Mouse (Mus musculus): Measurements from ENCODE around the gene Mfn1. TPM values are rescaled to one million over a fixed set of nuclear protein-coding genes. Genes with fewer than 3 reads are reported as not detected.

The Mfn1 gene
- total RNA-seq (2021): 10 to 100 TPM; 96.4 to 98.4 TPM
- long read RNA-seq, experiment 1, full-length matches to known transcripts: 39 of 45 reads
- long read RNA-seq, experiment 1, partial matches to known transcripts: 1 of 45 reads
- long read RNA-seq, experiment 1, other reads (novel, unspliced or antisense): 5 of 45 reads
- long read RNA-seq, experiment 2, full-length matches to known transcripts: 88 of 98 reads
- long read RNA-seq, experiment 2, partial matches to known transcripts: 6 of 98 reads
- long read RNA-seq, experiment 2, other reads (novel, unspliced or antisense): 4 of 98 reads

GRCm38 (mm10) chr3:32529303-32529898, at the start of gene Mfn1:
Mfn1 (plus strand) TSS chr3:32529465.
- DNase-seq (ENCODE audit: low spot score in 2 of 2): peak; percentile 86 to 89

GRCm38 (mm10) chr3:32479961-32480360, 49.3 kb upstream of the Mfn1 start:
- peak in 1 of 2 experiments; percentile 13 for DNase-seq (ENCODE audit: low spot score in 2 of 2)

- no peak for DNase-seq (ENCODE audit: low spot score in 2 of 2)
These were observed 46.2 kb upstream of the Mfn1 start for GRCm38 (mm10) chr3:32483035-32483434.

GRCm38 (mm10) chr3:32486543-32486942, 42.7 kb upstream of the Mfn1 start:
- DNase-seq (ENCODE audit: low spot score in 2 of 2): peak in 1 of 2 experiments; percentile 16

- DNase-seq (ENCODE audit: low spot score in 2 of 2): peak in 1 of 2 experiments; percentile 12
These were observed 41.1 kb upstream of the Mfn1 start for GRCm38 (mm10) chr3:32488172-32488571.

- peak in 1 of 2 experiments; percentile 14 for DNase-seq (ENCODE audit: low spot score in 2 of 2)
These were observed 39.0 kb upstream of the Mfn1 start for GRCm38 (mm10) chr3:32490076-32490927.

- peak in 1 of 2 experiments; percentile 1 for DNase-seq (ENCODE audit: low spot score in 2 of 2)
These were observed 38.3 kb upstream of the Mfn1 start for GRCm38 (mm10) chr3:32490928-32491315.

- peak in 1 of 2 experiments; percentile 11 for DNase-seq (ENCODE audit: low spot score in 2 of 2)
These were observed 36.9 kb upstream of the Mfn1 start, which contains the start of gene Kcnmb3 for GRCm38 (mm10) chr3:32492097-32493090. Kcnmb3 (minus strand) TSS chr3:32492231.

GRCm38 (mm10) chr3:32494387-32495087, 34.7 kb upstream of the Mfn1 start:
- peak in 1 of 2 experiments; percentile 18 for DNase-seq (ENCODE audit: low spot score in 2 of 2)

- peak in 1 of 2 experiments; percentile 12 for DNase-seq (ENCODE audit: low spot score in 2 of 2)
These were observed 34.0 kb upstream of the Mfn1 start for GRCm38 (mm10) chr3:32495088-32495770.

- peak in 1 of 2 experiments; percentile 20 for DNase-seq (ENCODE audit: low spot score in 2 of 2)
These were observed 33.2 kb upstream of the Mfn1 start for GRCm38 (mm10) chr3:32495856-32496710.

- DNase-seq (ENCODE audit: low spot score in 2 of 2): no peak
These were observed 32.6 kb upstream of the Mfn1 start for GRCm38 (mm10) chr3:32496711-32497070.

GRCm38 (mm10) chr3:32500346-32500745, 28.9 kb upstream of the Mfn1 start:
- peak in 1 of 2 experiments; percentile 31 for DNase-seq (ENCODE audit: low spot score in 2 of 2)

- no peak for DNase-seq (ENCODE audit: low spot score in 2 of 2)
These were observed 23.4 kb upstream of the Mfn1 start for GRCm38 (mm10) chr3:32505841-32506240.

GRCm38 (mm10) chr3:32506366-32507225, 22.7 kb upstream of the Mfn1 start:
- DNase-seq (ENCODE audit: low spot score in 2 of 2): no peak

GRCm38 (mm10) chr3:32508666-32509324, 20.5 kb upstream of the Mfn1 start:
- DNase-seq (ENCODE audit: low spot score in 2 of 2): peak; percentile 56 to 60
